Comparison of ENCODE assay signal across 10 mouse cellular contexts in genomic region chr13:51911296-51911998, GRCm38 (mm10).
DNase-seq lines count a peak whose midpoint lies in the region; ATAC-seq and TF ChIP-seq lines count a peak whose summit lies in the region.
"Had no signal": no experiment of that assay in that cellular context is flagged by ENCODE, and none has a peak within 500 bp of the region (broad histone marks: within the 10 kb centered on the region; RNA-seq: fewer than 3 reads in every experiment).

No protein-coding gene starts in this region.

- H3K36me3 ChIP-seq in liver, embryonic 15.5 days (replicated peaks) = no peaks in the 10 kb centered on the region
- no peaks in the 10 kb centered on the region for H3K36me3 ChIP-seq in forebrain, embryonic 13.5 days (ENCODE audit: poor library complexity, severe bottlenecking)
- H3K36me3 ChIP-seq: forebrain, embryonic 15.5 days had no signal

- peaks cover 12% of the 10 kb centered on the region; the same call in 1 of the 2 replicates for H3K4me1 ChIP-seq in liver, embryonic 15.5 days (replicated peaks)
- H3K4me1 ChIP-seq in forebrain, embryonic 13.5 days = peaks cover 1% of the 10 kb centered on the region

- H3K9me3 ChIP-seq in liver, embryonic 15.5 days (replicated peaks) = no peaks in the 10 kb centered on the region
- H3K9me3 ChIP-seq in forebrain, embryonic 13.5 days (replicated peaks) = no peaks in the 10 kb centered on the region; the same call in 1 of the 2 replicates
- H3K9me3 ChIP-seq: forebrain, embryonic 15.5 days had no signal

- H3K4me2 ChIP-seq in liver, embryonic 15.5 days = peak overlapping the region; percentile 28
- H3K4me2 ChIP-seq in forebrain, embryonic 13.5 days = no peak overlapping the region
- H3K4me2 ChIP-seq: forebrain, embryonic 15.5 days; midbrain, embryonic 11.5 days had no signal

- H3K27ac ChIP-seq in liver, embryonic 15.5 days (replicated peaks) = peak overlapping the region; percentile 59
- no peak overlapping the region for H3K27ac ChIP-seq in forebrain, embryonic 13.5 days
- H3K27ac ChIP-seq in gastrocnemius, adult 2 months = no peak overlapping the region
- H3K27ac ChIP-seq: forebrain, embryonic 15.5 days had no signal

- no peak for TF ChIP-seq CTCF in gastrocnemius, adult 2 months (IDR thresholded peaks at IDR 0.05)

- H3K27me3 ChIP-seq in liver, embryonic 15.5 days = peaks cover 29% of the 10 kb centered on the region
- peaks cover 57% of the 10 kb centered on the region for H3K27me3 ChIP-seq in forebrain, embryonic 13.5 days
- H3K27me3 ChIP-seq: forebrain, embryonic 15.5 days had no signal

- DNase-seq in adrenal gland, postnatal 25 days = peak; percentile 25
- no peak for DNase-seq in adrenal gland, adult 8-10 months
- peak; percentile 12 for DNase-seq in T-cell, adult 2 months (ENCODE audit: low spot score)
- peak; percentile 14 for DNase-seq in naive thymus-derived CD4-positive, alpha-beta T cell, adult 2 months (ENCODE audit: low read depth)
- no peak for DNase-seq in frontal cortex, postnatal 14 days (ENCODE audit: low spot score in 2 of 2)
- DNase-seq in gastrocnemius, adult 2 months = no peak

- no peak overlapping the region for H3K4me3 ChIP-seq in liver, embryonic 15.5 days (replicated peaks)
- no peak overlapping the region for H3K4me3 ChIP-seq in forebrain, embryonic 13.5 days
- no peak overlapping the region for H3K4me3 ChIP-seq in gastrocnemius, adult 2 months
- H3K4me3 ChIP-seq: forebrain, embryonic 15.5 days had no signal

- ATAC-seq in liver, embryonic 15.5 days (ENCODE audit: insufficient read depth) = peak; percentile 73
- ATAC-seq in forebrain, embryonic 13.5 days = no peak
- ATAC-seq: forebrain, embryonic 15.5 days had no signal

- no peak overlapping the region for H3K9ac ChIP-seq in liver, embryonic 15.5 days
- no peak overlapping the region for H3K9ac ChIP-seq in forebrain, embryonic 13.5 days
- H3K9ac ChIP-seq: forebrain, embryonic 15.5 days had no signal

- WGBS in liver, embryonic 15.5 days (ENCODE audit: insufficient replicate concordance) = 36% methylated on average over 17 of the region's 17 CpGs
- 67% methylated on average over 17 of the region's 17 CpGs for WGBS in forebrain, embryonic 13.5 days

- intact Hi-C loops in gastrocnemius, adult 2 months (cut with DNase I) = no loop called here

Comparison
In these comparisons a context has a peak if more than half of its experiments do, and no peak if none do; other contexts are left out.
1. DNase-seq: peak in adrenal gland, postnatal 25 days (single experiment), T-cell, adult 2 months (single experiment) and naive thymus-derived CD4-positive, alpha-beta T cell, adult 2 months (single experiment); none in adrenal gland, adult 8-10 months (single experiment), frontal cortex, postnatal 14 days (0 of 2) and gastrocnemius, adult 2 months (single experiment).